Mouse (Mus musculus) MEL (cell line): ENCODE data around the gene Zfp362. TPM values are rescaled to one million over a fixed set of nuclear protein-coding genes. Genes with fewer than 3 reads are reported as not detected.

Source experiments
- DNase-seq: peaks from one replicate; pipeline ENCODE4 v3.0.0; 2011; ENCODE audit warnings: low read depth, low spot score
- H3K27ac ChIP-seq: 2 replicates; pipeline ENCODE4 v1.5.1; 2012; ENCODE audit warnings: low read depth, mild to moderate bottlenecking, control low read depth, low read length, moderate library complexity; ENCODE audit not compliant: control insufficient read depth
- H3K27me3 ChIP-seq, 2 experiments: fragments of 150-350 bp in 1 of 2; sonication (generic) in 1 of 2; 2 replicates each; pipeline ENCODE4 v1.6.1; 2012; ENCODE audit warnings: low read length in 2 of 2, mild to moderate bottlenecking in 2 of 2, improper control_type of control experiment in 1 of 2, moderate library complexity in 1 of 2; ENCODE audit not compliant: insufficient read depth in 2 of 2, control insufficient read depth in 1 of 2
- H3K36me3 ChIP-seq, 2 experiments: 2 replicates each; pipeline ENCODE4 v1.6.1; 2012 to 2014; ENCODE audit warnings: low read length in 2 of 2, improper control_type of control experiment in 1 of 2, inconsistent platforms in 1 of 2, mild to moderate bottlenecking in 1 of 2; ENCODE audit not compliant: insufficient read depth in 2 of 2, control insufficient read depth in 1 of 2
- H3K4me1 ChIP-seq, 2 experiments: fragments of 150-350 bp in 1 of 2; sonication (generic) in 1 of 2; 2 replicates each; pipeline ENCODE4 v1.6.1; 2012; ENCODE audit warnings: low read length in 2 of 2, improper control_type of control experiment in 1 of 2, mild to moderate bottlenecking in 1 of 2; ENCODE audit not compliant: insufficient read depth in 2 of 2, control insufficient read depth in 1 of 2
- H3K4me3 ChIP-seq, 2 experiments: fragments of 150-350 bp in 1 of 2; sonication (generic) in 1 of 2; 2 replicates each; pipeline ENCODE4 v1.5.1; 2012; ENCODE audit warnings: low read depth in 2 of 2, low read length in 2 of 2, mild to moderate bottlenecking in 2 of 2, moderate library complexity in 2 of 2, control low read depth in 1 of 2, improper control_type of control experiment in 1 of 2; ENCODE audit not compliant: control insufficient read depth in 1 of 2, insufficient read depth in 1 of 2
- H3K79me2 ChIP-seq: 2 replicates; pipeline ENCODE4 v1.6.1; 2012; ENCODE audit warnings: mild to moderate bottlenecking, low read length, moderate library complexity; ENCODE audit not compliant: control insufficient read depth, poor library complexity, insufficient read depth
- H3K9ac ChIP-seq: 2 replicates; pipeline ENCODE4 v1.6.1; 2012; ENCODE audit warnings: low read depth, mild to moderate bottlenecking, control low read depth, low read length, moderate library complexity; ENCODE audit not compliant: control insufficient read depth, poor library complexity, severe bottlenecking
- H3K9me3 ChIP-seq: fragments of 150-350 bp; sonication (generic); replicated peaks from 2 replicates; pipeline ENCODE4 v1.6.1; 2012; ENCODE audit warnings: mild to moderate bottlenecking, low read length, improper control_type of control experiment, moderate library complexity; ENCODE audit not compliant: insufficient read depth
- BHLHE40 ChIP-seq: IDR thresholded peaks from 2 replicates; pipeline ENCODE4 v1.6.1; 2012; ENCODE audit warnings: low read depth, mild to moderate bottlenecking, inconsistent platforms, low read length, improper control_type of control experiment, borderline replicate concordance
- CHD1 ChIP-seq: IDR thresholded peaks from 2 replicates; pipeline ENCODE4 v1.6.1; 2012; ENCODE audit warnings: low read depth, mild to moderate bottlenecking, inconsistent platforms, low read length, improper control_type of control experiment
- CHD2 ChIP-seq: IDR thresholded peaks from 2 replicates; pipeline ENCODE4 v1.6.1; 2011; ENCODE audit warnings: low read length, improper control_type of control experiment
- CTCF ChIP-seq, 3 experiments: IDR thresholded peaks in 2 of 3; conservative IDR thresholded peaks in 1 of 3; 2 replicates each; pipeline ENCODE4 v1.5.1; 2011 to 2012; ENCODE audit warnings: low read length in 3 of 3, low read depth in 2 of 3, mild to moderate bottlenecking in 2 of 3, improper control_type of control experiment in 1 of 3, inconsistent platforms in 1 of 3, mixed read lengths in 1 of 3, moderate library complexity in 1 of 3; ENCODE audit not compliant: control insufficient read depth in 1 of 3, insufficient read depth in 1 of 3, poor library complexity in 1 of 3, severe bottlenecking in 1 of 3
- E2F4 ChIP-seq: IDR thresholded peaks from 2 replicates; pipeline ENCODE4 v1.6.1; 2011; ENCODE audit warnings: low read depth, low read length, improper control_type of control experiment, borderline replicate concordance
- ELF1 ChIP-seq: IDR thresholded peaks from 2 replicates; pipeline ENCODE4 v1.6.1; 2014; ENCODE audit warnings: low read depth, mild to moderate bottlenecking, inconsistent platforms, low read length, improper control_type of control experiment, moderate library complexity
- EP300 ChIP-seq, 2 experiments: IDR thresholded peaks; 2 replicates each; pipeline ENCODE4 v1.6.1; 2011; ENCODE audit warnings: improper control_type of control experiment in 2 of 2, low read length in 2 of 2, low read depth in 1 of 2, mild to moderate bottlenecking in 1 of 2
- ETS1 ChIP-seq: IDR thresholded peaks from 2 replicates; pipeline ENCODE4 v1.6.1; 2012; ENCODE audit warnings: low read depth, mild to moderate bottlenecking, inconsistent platforms, low read length, improper control_type of control experiment, moderate library complexity
- GABPA ChIP-seq: IDR thresholded peaks from 2 replicates; pipeline ENCODE4 v1.6.1; 2012; ENCODE audit warnings: low read depth, mild to moderate bottlenecking, inconsistent platforms, low read length, improper control_type of control experiment, moderate library complexity
- GATA1 ChIP-seq: IDR thresholded peaks from 2 replicates; pipeline ENCODE4 v1.6.1; 2011; ENCODE audit warnings: low read depth, low read length, improper control_type of control experiment
- HCFC1 ChIP-seq: IDR thresholded peaks from 2 replicates; pipeline ENCODE4 v1.6.1; 2012; ENCODE audit warnings: low read depth, mild to moderate bottlenecking, inconsistent platforms, low read length, improper control_type of control experiment, moderate library complexity
- JUND ChIP-seq: IDR thresholded peaks from 2 replicates; pipeline ENCODE4 v1.6.1; 2011; ENCODE audit warnings: low read depth, mild to moderate bottlenecking, improper control_type of control experiment, low read length
- KAT2A ChIP-seq: conservative IDR thresholded peaks from 2 replicates; pipeline ENCODE4 v1.6.1; 2012; ENCODE audit warnings: low read depth, low read length, improper control_type of control experiment, inconsistent platforms
- MAFK ChIP-seq: IDR thresholded peaks from 2 replicates; pipeline ENCODE4 v1.6.1; 2011; ENCODE audit warnings: low read depth, mild to moderate bottlenecking, low read length, improper control_type of control experiment, borderline replicate concordance
- MAX ChIP-seq: IDR thresholded peaks from 2 replicates; pipeline ENCODE4 v1.6.1; 2011; ENCODE audit warnings: low read length, improper control_type of control experiment
- MAZ ChIP-seq: IDR thresholded peaks from 2 replicates; pipeline ENCODE4 v1.6.1; 2012; ENCODE audit warnings: low read depth, mild to moderate bottlenecking, inconsistent platforms, low read length, improper control_type of control experiment
- MXI1 ChIP-seq: IDR thresholded peaks from 2 replicates; pipeline ENCODE4 v1.6.1; 2011; ENCODE audit warnings: mild to moderate bottlenecking, low read depth, low read length, improper control_type of control experiment
- MYB ChIP-seq: IDR thresholded peaks from 2 replicates; pipeline ENCODE4 v1.6.1; 2011; ENCODE audit warnings: mild to moderate bottlenecking, low read depth, low read length, improper control_type of control experiment
- MYC ChIP-seq: IDR thresholded peaks from 2 replicates; pipeline ENCODE4 v1.6.1; 2011; ENCODE audit warnings: low read depth, mild to moderate bottlenecking, low read length, improper control_type of control experiment, moderate library complexity
- NELFE ChIP-seq: IDR thresholded peaks from 2 replicates; pipeline ENCODE4 v1.6.1; 2011; ENCODE audit warnings: low read depth, low read length, improper control_type of control experiment
- NRF1 ChIP-seq: IDR thresholded peaks from 2 replicates; pipeline ENCODE4 v1.6.1; 2014; ENCODE audit warnings: low read depth, mild to moderate bottlenecking, inconsistent platforms, low read length, improper control_type of control experiment, moderate library complexity; ENCODE audit not compliant: poor library complexity, insufficient read depth, severe bottlenecking
- POLR2A ChIP-seq, 2 experiments: IDR thresholded peaks; 2 replicates each; pipeline ENCODE4 v1.6.1; 2011 to 2012; ENCODE audit warnings: low read length in 2 of 2, mild to moderate bottlenecking in 2 of 2, control low read depth in 1 of 2, improper control_type of control experiment in 1 of 2, low read depth in 1 of 2, moderate library complexity in 1 of 2; ENCODE audit not compliant: control insufficient read depth in 1 of 2, insufficient read depth in 1 of 2, poor library complexity in 1 of 2
- POLR2AphosphoS2 ChIP-seq: IDR thresholded peaks from 2 replicates; pipeline ENCODE4 v1.6.1; 2011; ENCODE audit warnings: low read length, improper control_type of control experiment
- POLR2AphosphoS5 ChIP-seq: IDR thresholded peaks from 2 replicates; pipeline ENCODE4 v1.6.1; 2012; ENCODE audit warnings: low read depth, borderline replicate concordance, mild to moderate bottlenecking, inconsistent platforms, low read length, moderate library complexity, mixed read lengths
- RAD21 ChIP-seq: IDR thresholded peaks from 2 replicates; pipeline ENCODE4 v1.6.1; 2011; ENCODE audit warnings: mild to moderate bottlenecking, low read depth, low read length, improper control_type of control experiment
- RCOR1 ChIP-seq: IDR thresholded peaks from 2 replicates; pipeline ENCODE4 v1.6.1; 2012; ENCODE audit warnings: low read depth, mild to moderate bottlenecking, inconsistent platforms, low read length, improper control_type of control experiment
- SIN3A ChIP-seq: IDR thresholded peaks from 2 replicates; pipeline ENCODE4 v1.6.1; 2012; ENCODE audit warnings: low read length, improper control_type of control experiment, inconsistent platforms
- SMC3 ChIP-seq: IDR thresholded peaks from 2 replicates; pipeline ENCODE4 v1.6.1; 2011; ENCODE audit warnings: low read depth, low read length, improper control_type of control experiment
- TAL1 ChIP-seq: IDR thresholded peaks from 2 replicates; pipeline ENCODE4 v1.6.1; 2012; ENCODE audit warnings: mild to moderate bottlenecking, inconsistent platforms, low read length, moderate library complexity, mixed read lengths
- TBP ChIP-seq: IDR thresholded peaks from 2 replicates; pipeline ENCODE4 v1.8.0; 2011; ENCODE audit warnings: low read depth, low read length, improper control_type of control experiment
- UBTF ChIP-seq: IDR thresholded peaks from 2 replicates; pipeline ENCODE4 v1.6.1; 2012; ENCODE audit warnings: low read depth, mild to moderate bottlenecking, inconsistent platforms, low read length, improper control_type of control experiment, moderate library complexity, borderline replicate concordance; ENCODE audit not compliant: insufficient read depth
- USF1 ChIP-seq: IDR thresholded peaks from 2 replicates; pipeline ENCODE4 v1.6.1; 2014; ENCODE audit warnings: low read depth, mild to moderate bottlenecking, inconsistent platforms, low read length, improper control_type of control experiment, moderate library complexity
- USF2 ChIP-seq, 2 experiments: IDR thresholded peaks; 2 replicates each; pipeline ENCODE4 v1.6.1; 2011 to 2012; ENCODE audit warnings: improper control_type of control experiment in 2 of 2, low read length in 2 of 2, borderline replicate concordance in 1 of 2, inconsistent platforms in 1 of 2, low read depth in 1 of 2, mild to moderate bottlenecking in 1 of 2; ENCODE audit not compliant: insufficient read depth in 1 of 2
- ZC3H11A ChIP-seq: IDR thresholded peaks from 2 replicates; pipeline ENCODE4 v1.6.1; 2012; ENCODE audit warnings: low read depth, mild to moderate bottlenecking, inconsistent platforms, low read length, improper control_type of control experiment
- ZKSCAN1 ChIP-seq: IDR thresholded peaks from 2 replicates; pipeline ENCODE4 v1.6.1; 2012; ENCODE audit warnings: low read depth, mild to moderate bottlenecking, inconsistent platforms, low read length, improper control_type of control experiment, moderate library complexity
- ZMIZ1 ChIP-seq: IDR thresholded peaks from 2 replicates; pipeline ENCODE4 v1.6.1; 2012; ENCODE audit warnings: low read depth, mild to moderate bottlenecking, inconsistent platforms, low read length, improper control_type of control experiment, moderate library complexity
- ZNF384 ChIP-seq: IDR thresholded peaks from 2 replicates; pipeline ENCODE4 v1.6.1; 2012; ENCODE audit warnings: low read depth, mild to moderate bottlenecking, inconsistent platforms, low read length, improper control_type of control experiment
- polyA plus RNA-seq, 2 experiments: library from polyadenylated mRNA; stranded (reverse) in 1 of 2; unstranded in 1 of 2; fragments of >175 nt in 1 of 2; fragments of >200 nt in 1 of 2; gene quantifications; 2 replicates each; pipeline versions ENCODE4 v1.2.1 to v1.2.4; 2012; ENCODE audit warnings: low replicate concordance in 2 of 2, low read depth in 1 of 2; ENCODE audit not compliant: insufficient read length in 2 of 2, insufficient read depth in 1 of 2, missing spikeins in 1 of 2
- total RNA-seq: library from RNA; depleted of rRNA; stranded (reverse); fragments of 300-350 nt; gene quantifications from 2 replicates; pipeline ENCODE4 v1.2.3, GENCODE M21; 2012

The Zfp362 gene
- total and polyA plus RNA-seq, 3 experiments, result 2.4 to 30.1 TPM; not detected in 1

DNA sequence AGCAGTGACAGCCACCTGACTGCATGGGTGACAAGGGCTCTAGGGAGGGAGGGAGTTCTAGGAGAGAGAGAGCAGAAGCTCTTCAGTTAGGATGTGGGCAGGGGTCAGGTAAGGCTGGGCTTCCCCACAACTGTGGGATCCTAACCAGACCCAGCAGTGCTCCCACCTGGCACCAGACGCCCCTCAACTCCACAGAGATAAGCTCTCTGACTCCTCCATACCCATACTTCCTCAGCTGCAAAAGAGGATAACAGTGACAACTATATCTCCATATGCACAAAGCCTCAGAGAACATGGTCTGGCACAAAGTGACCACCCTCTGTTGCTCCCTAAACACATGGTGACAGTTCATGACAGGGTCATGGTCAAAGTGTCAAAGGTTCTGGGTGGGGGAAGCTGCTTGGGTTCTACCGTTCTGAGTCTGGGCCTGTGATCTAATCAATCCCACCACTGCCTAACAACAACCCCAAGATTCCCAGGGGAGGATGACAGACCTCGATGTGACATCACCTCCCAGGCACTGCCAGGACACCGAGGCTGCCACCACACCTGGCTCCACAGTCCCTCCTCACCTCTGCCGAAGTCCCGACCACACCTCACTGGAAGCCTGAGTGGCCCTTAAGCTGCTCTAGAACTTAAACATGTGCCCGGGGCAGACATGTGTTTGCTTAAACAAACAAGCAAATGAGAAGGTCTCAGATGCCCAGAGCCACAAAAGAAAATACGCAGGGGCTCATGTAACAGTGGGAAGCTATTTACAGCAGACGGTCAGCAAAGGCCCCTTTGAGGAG lies 4.0 kb downstream of the Zfp362 start:
- peaks cover 15% of the 10 kb centered on the region for H3K79me2 ChIP-seq
- H3K4me1 ChIP-seq, result peaks cover 8 to 23% of the 10 kb centered on the region in 2 experiments
- DNase-seq, result peak; percentile 46
- no peak overlapping the region for H3K27ac ChIP-seq
- no peak overlapping the region for H3K9ac ChIP-seq
- H3K4me3 ChIP-seq, result no peak overlapping the region
- no peaks in the 10 kb centered on the region for H3K9me3 ChIP-seq
- H3K27me3 ChIP-seq, result no peaks in the 10 kb centered on the region
- H3K36me3 ChIP-seq, result peaks cover 0 to 16% of the 10 kb centered on the region in 2 experiments; a peak in 2 of 4 replicates
- TF ChIP-seq TAL1, result peak; percentile 71
- no peak for TF ChIP-seq MYC
- TF ChIP-seq NRF1, result no peak
- peak; percentile 66 for TF ChIP-seq GATA1
- no peak for TF ChIP-seq ZNF384
- TF ChIP-seq MAX, result no peak
- TF ChIP-seq EP300 (IDR thresholded peaks at IDR 0.05; ENCODE audit: low read depth in 1 of 2, low read length in 2 of 2), result peak; percentile 54 to 69
- no peak for TF ChIP-seq JUND
- peak; percentile 38; the same call in 1 of the 2 replicates for TF ChIP-seq ETS1
- TF ChIP-seq USF2 (IDR thresholded peaks at IDR 0.05; ENCODE audit: borderline replicate concordance in 1 of 2, insufficient read depth in 1 of 2, low read depth in 1 of 2, low read length in 2 of 2), result no peak
- TF ChIP-seq TBP, result no peak
- no peak for TF ChIP-seq ELF1
- TF ChIP-seq POLR2AphosphoS5, result no peak
- no peak for TF ChIP-seq MAFK
- no peak for TF ChIP-seq KAT2A
- TF ChIP-seq ZMIZ1, result no peak
- no peak for TF ChIP-seq CHD2
- TF ChIP-seq UBTF, result no peak
- no peak for TF ChIP-seq USF1
- TF ChIP-seq POLR2AphosphoS2, result no peak
- no peak for TF ChIP-seq RCOR1
- TF ChIP-seq SIN3A, result peak; percentile 23; the same call in 1 of the 2 replicates
- TF ChIP-seq MYB, result no peak
- no peak for TF ChIP-seq BHLHE40
- no peak for TF ChIP-seq CTCF (IDR thresholded peaks at IDR 0.05 in 2 of 3, conservative IDR thresholded peaks at IDR 0.05 in 1 of 3; ENCODE audit: control insufficient read depth in 1 of 3, insufficient read depth in 1 of 3, low read depth in 2 of 3, low read length in 3 of 3, poor library complexity in 1 of 3, severe bottlenecking in 1 of 3)
- TF ChIP-seq POLR2A (IDR thresholded peaks at IDR 0.05; ENCODE audit: control insufficient read depth in 1 of 2, insufficient read depth in 1 of 2, low read depth in 1 of 2, low read length in 2 of 2, poor library complexity in 1 of 2), result no peak
- no peak for TF ChIP-seq CHD1
- no peak for TF ChIP-seq HCFC1
- TF ChIP-seq NELFE, result no peak
- TF ChIP-seq E2F4, result no peak
- TF ChIP-seq SMC3, result no peak
- TF ChIP-seq MAZ, result no peak
- TF ChIP-seq ZC3H11A, result no peak
- TF ChIP-seq GABPA, result no peak
- TF ChIP-seq ZKSCAN1, result no peak
- TF ChIP-seq RAD21, result no peak
- TF ChIP-seq MXI1, result peak; percentile 50
